Mouse (Mus musculus): ENCODE results near the gene Mprip. TPM values are rescaled to one million over a fixed set of nuclear protein-coding genes. Genes with fewer than 3 reads are reported as not detected.
A peak's percentile ranks its signal among the peaks of the same experiment; 100 is the strongest.

Gene Mprip
- polyA plus RNA-seq, 1 experiment from 2014 or later: 27.8 TPM

DNA sequence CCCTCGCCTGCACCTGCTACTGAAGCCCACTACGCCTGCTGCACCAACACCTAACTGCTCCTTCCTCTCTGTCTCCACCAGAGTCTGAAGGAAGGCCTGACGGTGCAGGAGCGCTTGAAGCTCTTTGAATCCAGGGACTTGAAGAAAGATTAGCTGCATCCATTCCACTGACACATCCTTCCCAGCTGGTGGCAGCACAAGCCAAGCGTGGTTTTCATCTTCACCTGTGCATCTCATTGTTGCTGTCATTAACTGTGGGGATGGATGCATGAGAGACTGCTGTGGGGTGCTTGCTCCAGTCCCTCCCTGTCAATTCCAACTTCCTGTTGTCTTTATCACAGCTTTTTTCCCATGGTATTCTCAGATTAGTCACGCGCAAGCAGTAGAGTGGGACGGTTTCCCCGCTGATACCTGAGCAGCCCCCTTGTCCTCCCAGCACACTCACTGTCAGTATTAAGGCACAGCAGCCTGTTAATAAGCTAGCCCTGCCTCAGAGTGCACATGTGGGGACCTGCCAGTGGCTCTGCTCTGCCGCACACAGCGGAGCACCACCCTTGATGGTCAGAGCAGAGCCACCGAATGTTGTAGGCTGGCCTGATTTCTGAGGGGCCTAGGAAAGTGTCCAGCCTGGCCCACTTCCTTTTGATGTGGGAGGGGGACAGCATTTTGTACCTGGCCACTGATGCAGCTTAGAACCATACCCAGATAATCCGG is 114.5 kb downstream of the Mprip start:
- TF ChIP-seq CTCF (IDR thresholded peaks at IDR 0.05; ENCODE audit: low read depth): peak; percentile 42
- ATAC-seq: no peak
- H3K27me3 ChIP-seq (replicated peaks; ENCODE audit: control insufficient read depth, insufficient read depth, low read length): no peaks in the 10 kb centered on the region
- H3K4me3 ChIP-seq (ENCODE audit: low read depth, low read length): no peak overlapping the region
- no peaks in the 10 kb centered on the region for H3K4me1 ChIP-seq (replicated peaks; ENCODE audit: control insufficient read depth, insufficient read depth, low read length)
- no peak overlapping the region for H3K4me2 ChIP-seq (replicated peaks; ENCODE audit: low read depth)
- WGBS: 92% methylated on average over 13 of the region's 13 CpGs
- H3K36me3 ChIP-seq (ENCODE audit: control insufficient read depth, insufficient read depth): peaks cover 57% of the 10 kb centered on the region
- no peak overlapping the region for H3K9ac ChIP-seq (ENCODE audit: low read depth, low read length)
- H3K9me3 ChIP-seq (ENCODE audit: control insufficient read depth): no peaks in the 10 kb centered on the region
- H3K27ac ChIP-seq (ENCODE audit: low read depth, low read length): no peak overlapping the region

DNA sequence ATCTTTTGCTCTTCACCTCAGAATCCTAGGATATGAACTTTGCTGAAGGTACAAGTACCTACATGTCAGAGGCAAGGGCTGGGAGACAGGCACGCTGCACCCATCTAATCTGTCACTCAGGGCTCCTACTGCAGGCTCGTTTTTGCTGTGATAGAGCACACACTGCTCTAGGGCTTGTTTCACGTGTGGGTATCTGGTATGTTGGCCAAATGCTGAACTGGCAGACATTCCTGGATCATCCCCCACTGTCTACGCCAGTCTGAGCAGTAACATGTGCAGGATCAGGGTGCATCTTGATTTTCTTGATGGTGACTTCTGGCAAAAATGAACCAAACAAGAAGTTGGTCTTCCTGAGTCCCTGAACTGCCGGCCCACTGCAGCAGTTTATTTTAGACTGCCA is 116.2 kb downstream of the Mprip start:
- no peaks in the 10 kb centered on the region for H3K4me1 ChIP-seq (replicated peaks; ENCODE audit: control insufficient read depth, insufficient read depth, low read length)
- 83% methylated on average over 5 of the region's 5 CpGs for WGBS
- H3K9ac ChIP-seq (ENCODE audit: low read depth, low read length): no peak overlapping the region
- ATAC-seq: no peak
- no peak overlapping the region for H3K4me2 ChIP-seq (replicated peaks; ENCODE audit: low read depth)
- no peaks in the 10 kb centered on the region for H3K9me3 ChIP-seq (ENCODE audit: control insufficient read depth)
- no peaks in the 10 kb centered on the region for H3K27me3 ChIP-seq (replicated peaks; ENCODE audit: control insufficient read depth, insufficient read depth, low read length)
- H3K27ac ChIP-seq (ENCODE audit: low read depth, low read length): no peak overlapping the region
- no peak overlapping the region for H3K4me3 ChIP-seq (ENCODE audit: low read depth, low read length)
- TF ChIP-seq CTCF (IDR thresholded peaks at IDR 0.05; ENCODE audit: low read depth): no peak
- H3K36me3 ChIP-seq (ENCODE audit: control insufficient read depth, insufficient read depth): peaks cover 41% of the 10 kb centered on the region

DNA sequence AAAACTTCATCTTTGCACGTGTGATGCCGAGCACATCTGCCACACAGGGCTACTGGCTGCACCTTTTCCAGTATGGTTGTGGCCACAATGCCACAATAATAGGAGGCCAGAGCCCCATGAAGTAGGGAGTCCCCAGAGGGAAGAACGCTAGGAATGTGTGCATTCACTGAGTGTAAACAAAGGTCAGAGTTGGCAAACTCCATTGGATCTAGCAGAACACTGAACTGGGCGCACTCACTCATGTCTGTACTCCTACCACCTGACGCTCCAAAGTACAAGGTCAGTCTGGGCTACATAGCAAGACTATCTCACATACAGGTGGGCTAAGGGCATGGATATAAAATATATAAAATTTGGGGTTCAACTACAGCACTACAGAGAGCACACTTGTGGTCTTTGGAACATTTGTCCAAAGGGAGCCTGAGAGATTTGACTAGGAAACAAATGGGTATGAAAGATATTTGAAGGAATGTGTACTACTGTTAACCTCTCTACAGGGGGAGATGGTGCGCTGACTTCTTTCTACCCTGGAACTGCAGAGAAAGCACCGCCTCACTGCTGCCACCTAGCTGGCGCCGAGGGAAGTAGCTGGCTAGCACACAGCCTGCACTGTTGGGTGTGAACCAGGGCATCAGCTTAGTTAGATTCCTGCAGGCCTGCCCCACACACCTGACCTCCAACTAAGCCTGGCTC is 117.2 kb downstream of the Mprip start:
- peak; percentile 74 for ATAC-seq
- Histone ChIP-seq H3K4me1 (replicated peaks; ENCODE audit: control insufficient read depth, insufficient read depth, low read length) (no peaks in the 10 kb centered on the region), H3K9ac (ENCODE audit: low read depth, low read length) (no peak overlapping the region), H3K4me3 (ENCODE audit: low read depth, low read length) (no peak overlapping the region), H3K4me2 (replicated peaks; ENCODE audit: low read depth) (no peak overlapping the region), H3K9me3 (ENCODE audit: control insufficient read depth) (no peaks in the 10 kb centered on the region), H3K27me3 (replicated peaks; ENCODE audit: control insufficient read depth, insufficient read depth, low read length) (no peaks in the 10 kb centered on the region), H3K36me3 (ENCODE audit: control insufficient read depth, insufficient read depth) (peaks cover 31% of the 10 kb centered on the region), H3K27ac (ENCODE audit: low read depth, low read length) (no peak overlapping the region)
- peak; percentile 98 for TF ChIP-seq CTCF (IDR thresholded peaks at IDR 0.05; ENCODE audit: low read depth)
- WGBS: 56% methylated on average over 9 of the region's 9 CpGs

DNA sequence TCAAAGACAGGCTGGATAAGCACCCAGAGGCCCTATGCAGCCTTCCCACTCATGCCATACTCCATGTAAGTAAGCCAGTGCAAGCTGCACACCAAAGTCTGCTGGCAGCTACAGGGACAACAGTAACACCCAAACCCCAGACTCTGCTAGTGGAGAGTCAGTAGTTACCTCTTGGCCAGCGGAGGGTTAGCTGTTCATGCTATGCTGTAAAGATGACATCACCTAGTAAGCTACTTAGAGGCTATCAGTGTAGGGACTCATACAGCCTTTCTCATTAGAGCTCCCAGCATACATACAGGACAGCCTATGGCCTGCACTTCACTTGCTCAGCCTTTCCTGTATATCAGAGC is 117.7 kb downstream of the Mprip start:
- ATAC-seq: peak; percentile 31; the same call in 1 of the 2 replicates
- 84% methylated on average over 1 of the region's 1 CpGs for WGBS

DNA sequence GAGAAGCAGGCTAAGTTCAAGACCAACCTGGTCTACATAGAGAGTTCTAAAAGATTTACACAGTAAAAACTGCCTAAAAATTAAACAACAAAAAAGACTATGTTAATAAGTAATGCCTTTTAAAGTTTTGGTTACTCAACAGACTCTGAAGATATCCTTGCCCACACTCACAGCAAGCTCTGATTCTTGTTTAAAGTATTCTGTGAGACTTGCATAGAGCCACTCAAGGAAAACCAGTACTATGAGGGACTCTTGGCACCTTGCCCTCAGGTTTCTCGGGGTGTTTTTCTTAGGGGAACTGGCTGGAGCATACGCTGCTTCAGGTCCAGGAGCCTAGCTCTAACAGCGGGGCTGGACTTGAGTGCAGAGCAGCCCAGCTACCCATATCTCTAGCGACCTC is 118.3 kb downstream of the Mprip start:
- Histone ChIP-seq H3K9me3 (ENCODE audit: control insufficient read depth) (no peaks in the 10 kb centered on the region), H3K4me1 (replicated peaks; ENCODE audit: control insufficient read depth, insufficient read depth, low read length) (no peaks in the 10 kb centered on the region), H3K4me3 (ENCODE audit: low read depth, low read length) (no peak overlapping the region), H3K36me3 (ENCODE audit: control insufficient read depth, insufficient read depth) (peaks cover 20% of the 10 kb centered on the region), H3K9ac (ENCODE audit: low read depth, low read length) (no peak overlapping the region), H3K27me3 (replicated peaks; ENCODE audit: control insufficient read depth, insufficient read depth, low read length) (no peaks in the 10 kb centered on the region), H3K4me2 (replicated peaks; ENCODE audit: low read depth) (no peak overlapping the region), H3K27ac (ENCODE audit: low read depth, low read length) (no peak overlapping the region)
- ATAC-seq: no peak
- TF ChIP-seq CTCF (IDR thresholded peaks at IDR 0.05; ENCODE audit: low read depth): no peak
- WGBS: 78% methylated on average over 4 of the region's 4 CpGs

More for the DNA sequence above, 117.7 kb downstream of the Mprip start:
- Histone ChIP-seq H3K27ac (ENCODE audit: low read depth, low read length) (no peak overlapping the region), H3K4me1 (replicated peaks; ENCODE audit: control insufficient read depth, insufficient read depth, low read length) (no peaks in the 10 kb centered on the region), H3K27me3 (replicated peaks; ENCODE audit: control insufficient read depth, insufficient read depth, low read length) (no peaks in the 10 kb centered on the region), H3K9ac (ENCODE audit: low read depth, low read length) (no peak overlapping the region), H3K9me3 (ENCODE audit: control insufficient read depth) (no peaks in the 10 kb centered on the region), H3K4me2 (replicated peaks; ENCODE audit: low read depth) (no peak overlapping the region), H3K36me3 (ENCODE audit: control insufficient read depth, insufficient read depth) (peaks cover 25% of the 10 kb centered on the region), H3K4me3 (ENCODE audit: low read depth, low read length) (no peak overlapping the region)
- no peak for TF ChIP-seq CTCF (IDR thresholded peaks at IDR 0.05; ENCODE audit: low read depth)

DNA sequence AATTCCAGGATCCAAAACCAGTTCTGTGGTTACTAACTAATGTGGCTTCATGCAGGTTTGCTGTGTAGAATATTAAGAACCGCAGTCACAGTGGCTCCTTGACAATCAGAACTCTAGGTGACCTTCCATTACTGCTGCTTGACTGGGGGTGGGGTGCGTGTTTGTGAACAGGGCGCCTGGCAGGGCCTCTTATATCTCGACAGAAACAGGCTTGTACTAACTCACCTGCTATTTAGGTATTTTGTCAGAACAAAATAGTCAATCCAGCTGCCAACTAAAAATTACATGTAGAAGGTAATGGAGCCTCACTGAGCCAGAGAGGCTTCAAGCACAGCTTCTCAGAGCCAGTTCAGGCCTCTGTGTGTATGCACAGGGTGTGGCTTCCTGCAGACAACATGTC is 119.1 kb downstream of the Mprip start:
- H3K4me1 ChIP-seq (replicated peaks; ENCODE audit: control insufficient read depth, insufficient read depth, low read length): no peaks in the 10 kb centered on the region
- ATAC-seq: no peak
- peaks cover 18% of the 10 kb centered on the region for H3K36me3 ChIP-seq (ENCODE audit: control insufficient read depth, insufficient read depth)
- no peak overlapping the region for H3K9ac ChIP-seq (ENCODE audit: low read depth, low read length)
- no peak overlapping the region for H3K4me3 ChIP-seq (ENCODE audit: low read depth, low read length)
- no peaks in the 10 kb centered on the region for H3K9me3 ChIP-seq (ENCODE audit: control insufficient read depth)
- no peak for TF ChIP-seq CTCF (IDR thresholded peaks at IDR 0.05; ENCODE audit: low read depth)
- WGBS: 75% methylated on average over 4 of the region's 4 CpGs
- no peak overlapping the region for H3K4me2 ChIP-seq (replicated peaks; ENCODE audit: low read depth)
- H3K27me3 ChIP-seq (replicated peaks; ENCODE audit: control insufficient read depth, insufficient read depth, low read length): no peaks in the 10 kb centered on the region
- no peak overlapping the region for H3K27ac ChIP-seq (ENCODE audit: low read depth, low read length)
